Mouse (Mus musculus): ENCODE data around the gene Klhl29. TPM values are rescaled to one million over a fixed set of nuclear protein-coding genes. Genes with fewer than 3 reads are reported as not detected.

Gene Klhl29
- total RNA-seq, 1 experiment = 0.22 TPM

DNA sequence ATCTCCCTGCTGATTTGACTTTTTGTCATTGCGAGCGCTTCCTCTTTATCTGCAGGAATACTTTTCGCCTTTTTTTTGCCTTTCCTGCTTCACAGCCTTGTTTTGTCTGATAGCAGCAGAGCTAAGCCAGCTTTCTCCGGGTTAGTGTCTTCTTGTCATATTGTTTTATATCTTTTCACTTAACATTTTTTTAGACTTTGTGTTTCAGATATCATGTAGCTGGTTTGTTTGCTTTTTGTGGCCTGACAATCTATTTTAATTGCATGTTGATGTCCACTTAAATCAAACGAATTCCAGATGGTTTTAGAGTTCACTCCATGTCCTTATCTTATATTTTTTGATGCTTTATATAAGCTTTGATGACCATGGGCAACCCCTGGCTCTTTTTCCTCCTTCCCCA lies 21.9 kb upstream of the Klhl29 start:
- H3K4me3 ChIP-seq (ENCODE audit: insufficient read depth in 1 of 2, low read depth in 1 of 2, low read length in 2 of 2, poor library complexity in 1 of 2, severe bottlenecking in 1 of 2) = no peak overlapping the region
- no peak for DNase-seq (ENCODE audit: low read depth, low spot score)

DNA sequence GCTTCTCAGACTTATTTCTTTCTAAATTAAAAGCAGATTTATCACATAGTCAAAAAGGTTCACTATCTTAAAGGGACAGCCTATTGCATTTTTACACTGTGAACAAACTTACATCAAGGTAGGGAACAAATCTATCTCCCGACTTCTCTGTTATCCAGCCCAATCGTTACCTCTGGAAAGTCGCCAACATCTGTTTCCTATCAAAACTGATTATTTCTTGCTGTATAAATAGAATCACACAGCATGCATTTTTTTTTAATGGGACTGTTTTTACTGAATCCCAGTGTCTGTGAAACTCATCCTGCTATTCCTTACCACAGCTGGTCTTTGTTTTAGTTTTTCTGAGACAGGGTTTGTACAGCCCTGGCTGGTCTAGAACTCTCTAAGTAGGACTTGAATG lies 19.7 kb upstream of the Klhl29 start:
- TF ChIP-seq HCFC1 (IDR thresholded peaks at IDR 0.05; ENCODE audit: borderline replicate concordance, insufficient read depth, low read length) = no peak
- TF ChIP-seq CHD2 (IDR thresholded peaks at IDR 0.05; ENCODE audit: low read depth, low read length) = no peak
- TF ChIP-seq ZNF384 (IDR thresholded peaks at IDR 0.05; ENCODE audit: low read depth, low read length) = no peak
- TF ChIP-seq ZC3H11A (IDR thresholded peaks at IDR 0.05; ENCODE audit: borderline replicate concordance, low read depth, low read length) = no peak
- no peak for TF ChIP-seq MAFK (IDR thresholded peaks at IDR 0.05; ENCODE audit: insufficient read depth, low read depth, low read length)
- no peaks in the 10 kb centered on the region for H3K36me3 ChIP-seq (ENCODE audit: control insufficient read depth, insufficient read depth, low read length, poor library complexity, severe bottlenecking)
- H3K4me1 ChIP-seq (ENCODE audit: control insufficient read depth in 2 of 2, insufficient read depth in 2 of 2, low read length in 2 of 2, poor library complexity in 1 of 2) = no peaks in the 10 kb centered on the region
- H3K9me3 ChIP-seq (ENCODE audit: control insufficient read depth, insufficient read depth, low read depth, low read length) = no peaks in the 10 kb centered on the region
- DNase-seq (ENCODE audit: low read depth, low spot score) = no peak
- no peak overlapping the region for H3K9ac ChIP-seq (ENCODE audit: insufficient read depth, low read depth, low read length, poor library complexity, severe bottlenecking)
- no peak overlapping the region for H3K4me3 ChIP-seq (ENCODE audit: insufficient read depth in 1 of 2, low read depth in 1 of 2, low read length in 2 of 2, poor library complexity in 1 of 2, severe bottlenecking in 1 of 2)
- in situ Hi-C loops (cut with MboI; ENCODE audit: low sequenced_read_pairs in 2 of 2, unreplicated experiment in 2 of 2) = no loop called here
- H3K27ac ChIP-seq (ENCODE audit: insufficient read depth, low read depth, low read length, poor library complexity, severe bottlenecking) = no peak overlapping the region

More for the DNA sequence above, 21.9 kb upstream of the Klhl29 start:
- Histone ChIP-seq H3K27ac (ENCODE audit: insufficient read depth, low read depth, low read length, poor library complexity, severe bottlenecking) (no peak overlapping the region), H3K36me3 (ENCODE audit: control insufficient read depth, insufficient read depth, low read length, poor library complexity, severe bottlenecking) (no peaks in the 10 kb centered on the region), H3K4me1 (ENCODE audit: control insufficient read depth in 2 of 2, insufficient read depth in 2 of 2, low read length in 2 of 2, poor library complexity in 1 of 2) (no peaks in the 10 kb centered on the region), H3K9me3 (ENCODE audit: control insufficient read depth, insufficient read depth, low read depth, low read length) (no peaks in the 10 kb centered on the region), H3K9ac (ENCODE audit: insufficient read depth, low read depth, low read length, poor library complexity, severe bottlenecking) (no peak overlapping the region)
- in situ Hi-C loops (cut with MboI; ENCODE audit: low sequenced_read_pairs in 2 of 2, unreplicated experiment in 2 of 2) = no loop called here
- TF ChIP-seq CHD2 (IDR thresholded peaks at IDR 0.05; ENCODE audit: low read depth, low read length) (no peak), HCFC1 (IDR thresholded peaks at IDR 0.05; ENCODE audit: borderline replicate concordance, insufficient read depth, low read length) (no peak), ZC3H11A (IDR thresholded peaks at IDR 0.05; ENCODE audit: borderline replicate concordance, low read depth, low read length) (no peak), ZNF384 (IDR thresholded peaks at IDR 0.05; ENCODE audit: low read depth, low read length) (no peak), MAFK (IDR thresholded peaks at IDR 0.05; ENCODE audit: insufficient read depth, low read depth, low read length) (no peak)

DNA sequence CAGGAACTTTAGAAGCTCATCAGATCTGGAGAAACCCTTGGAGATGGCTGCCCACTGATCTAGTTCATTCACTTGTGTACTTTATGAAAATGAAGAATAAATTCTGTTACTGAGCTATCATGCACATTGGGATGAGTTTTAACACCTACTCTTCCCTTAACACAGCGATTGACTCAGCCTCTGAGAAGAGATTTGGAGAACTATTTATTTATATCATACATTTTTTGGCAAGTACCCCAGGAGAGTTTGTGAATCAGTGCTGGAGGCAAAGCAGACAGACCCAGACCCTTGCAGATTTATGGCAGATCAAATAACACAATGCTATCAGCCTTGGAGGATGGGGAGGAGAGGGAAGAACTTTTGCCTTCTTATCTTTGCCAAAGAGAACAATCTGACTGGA lies 11.6 kb upstream of the Klhl29 start:
- TF ChIP-seq ZNF384 (IDR thresholded peaks at IDR 0.05; ENCODE audit: low read depth, low read length) (no peak), ZC3H11A (IDR thresholded peaks at IDR 0.05; ENCODE audit: borderline replicate concordance, low read depth, low read length) (no peak), MAFK (IDR thresholded peaks at IDR 0.05; ENCODE audit: insufficient read depth, low read depth, low read length) (no peak), CHD2 (IDR thresholded peaks at IDR 0.05; ENCODE audit: low read depth, low read length) (no peak)
- no peaks in the 10 kb centered on the region for H3K36me3 ChIP-seq (ENCODE audit: control insufficient read depth, insufficient read depth, low read length, poor library complexity, severe bottlenecking)
- H3K27ac ChIP-seq (ENCODE audit: insufficient read depth, low read depth, low read length, poor library complexity, severe bottlenecking) = no peak overlapping the region
- H3K4me3 ChIP-seq (ENCODE audit: insufficient read depth in 1 of 2, low read depth in 1 of 2, low read length in 2 of 2, poor library complexity in 1 of 2, severe bottlenecking in 1 of 2) = no peak overlapping the region
- H3K9ac ChIP-seq (ENCODE audit: insufficient read depth, low read depth, low read length, poor library complexity, severe bottlenecking) = no peak overlapping the region
- no peaks in the 10 kb centered on the region for H3K9me3 ChIP-seq (ENCODE audit: control insufficient read depth, insufficient read depth, low read depth, low read length)
- H3K4me1 ChIP-seq (ENCODE audit: control insufficient read depth in 2 of 2, insufficient read depth in 2 of 2, low read length in 2 of 2, poor library complexity in 1 of 2) = no peaks in the 10 kb centered on the region
- no peak for DNase-seq (ENCODE audit: low read depth, low spot score)
- in situ Hi-C loops (cut with MboI; ENCODE audit: low sequenced_read_pairs in 2 of 2, unreplicated experiment in 2 of 2) = no loop called here

DNA sequence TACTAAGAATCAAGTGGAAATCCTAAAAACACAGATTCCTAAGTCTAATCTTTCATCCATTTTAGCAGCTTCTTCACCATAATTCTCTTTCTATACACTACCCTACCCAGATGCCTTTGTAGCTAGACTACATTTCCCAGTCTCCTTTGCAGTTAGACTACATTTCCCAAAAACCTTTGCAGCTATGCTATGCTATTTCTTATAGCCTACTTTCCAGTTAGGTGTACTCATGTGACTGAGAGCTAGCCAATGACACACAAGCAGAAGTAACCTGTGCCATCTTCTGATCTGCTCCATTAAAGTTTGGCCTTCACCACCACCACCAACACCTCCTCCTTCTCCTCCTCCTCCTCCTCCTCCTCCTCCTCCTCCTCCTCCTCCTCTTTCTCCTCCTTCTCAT lies 11.2 kb upstream of the Klhl29 start:
- H3K36me3 ChIP-seq (ENCODE audit: control insufficient read depth, insufficient read depth, low read length, poor library complexity, severe bottlenecking) = no peaks in the 10 kb centered on the region
- H3K4me1 ChIP-seq (ENCODE audit: control insufficient read depth in 2 of 2, insufficient read depth in 2 of 2, low read length in 2 of 2, poor library complexity in 1 of 2) = no peaks in the 10 kb centered on the region
- DNase-seq (ENCODE audit: low read depth, low spot score) = no peak
- in situ Hi-C loops (cut with MboI; ENCODE audit: low sequenced_read_pairs in 2 of 2, unreplicated experiment in 2 of 2) = no loop called here
- no peak overlapping the region for H3K9ac ChIP-seq (ENCODE audit: insufficient read depth, low read depth, low read length, poor library complexity, severe bottlenecking)
- TF ChIP-seq MAFK (IDR thresholded peaks at IDR 0.05; ENCODE audit: insufficient read depth, low read depth, low read length) = no peak
- peak; percentile 85 for TF ChIP-seq HCFC1 (IDR thresholded peaks at IDR 0.05; ENCODE audit: borderline replicate concordance, insufficient read depth, low read length)
- no peak for TF ChIP-seq ZC3H11A (IDR thresholded peaks at IDR 0.05; ENCODE audit: borderline replicate concordance, low read depth, low read length)
- H3K4me3 ChIP-seq (ENCODE audit: insufficient read depth in 1 of 2, low read depth in 1 of 2, low read length in 2 of 2, poor library complexity in 1 of 2, severe bottlenecking in 1 of 2) = no peak overlapping the region
- no peaks in the 10 kb centered on the region for H3K9me3 ChIP-seq (ENCODE audit: control insufficient read depth, insufficient read depth, low read depth, low read length)
- no peak overlapping the region for H3K27ac ChIP-seq (ENCODE audit: insufficient read depth, low read depth, low read length, poor library complexity, severe bottlenecking)

DNA sequence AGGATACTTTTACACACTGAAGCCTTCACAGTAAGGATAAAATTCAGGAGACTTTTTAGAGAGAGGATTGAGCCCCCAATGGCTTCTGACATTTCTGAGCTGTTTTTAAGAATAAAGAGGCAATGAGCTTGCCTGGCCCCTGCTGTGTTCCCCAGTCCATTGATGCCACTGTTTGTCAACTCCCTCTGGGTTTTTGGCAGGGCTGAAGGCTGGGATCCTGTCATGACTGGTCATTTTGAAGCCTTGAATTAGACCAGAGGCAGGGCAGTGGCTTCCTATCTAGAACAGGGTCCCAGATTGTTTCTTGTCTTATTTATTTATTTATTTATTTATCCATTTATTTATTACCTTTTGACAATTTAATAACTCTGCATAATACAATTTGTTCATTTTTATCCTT lies 6.2 kb upstream of the Klhl29 start:
- in situ Hi-C loops (cut with MboI; ENCODE audit: low sequenced_read_pairs in 2 of 2, unreplicated experiment in 2 of 2) = no loop called here
- no peaks in the 10 kb centered on the region for H3K9me3 ChIP-seq (ENCODE audit: control insufficient read depth, insufficient read depth, low read depth, low read length)
- TF ChIP-seq MAFK (IDR thresholded peaks at IDR 0.05; ENCODE audit: insufficient read depth, low read depth, low read length) = no peak
- TF ChIP-seq HCFC1 (IDR thresholded peaks at IDR 0.05; ENCODE audit: borderline replicate concordance, insufficient read depth, low read length) = no peak
- DNase-seq (ENCODE audit: low read depth, low spot score) = no peak
- no peak overlapping the region for H3K4me3 ChIP-seq (ENCODE audit: insufficient read depth in 1 of 2, low read depth in 1 of 2, low read length in 2 of 2, poor library complexity in 1 of 2, severe bottlenecking in 1 of 2)
- no peak overlapping the region for H3K9ac ChIP-seq (ENCODE audit: insufficient read depth, low read depth, low read length, poor library complexity, severe bottlenecking)
- no peak overlapping the region for H3K27ac ChIP-seq (ENCODE audit: insufficient read depth, low read depth, low read length, poor library complexity, severe bottlenecking)
- no peaks in the 10 kb centered on the region for H3K4me1 ChIP-seq (ENCODE audit: control insufficient read depth in 2 of 2, insufficient read depth in 2 of 2, low read length in 2 of 2, poor library complexity in 1 of 2)
- no peaks in the 10 kb centered on the region for H3K36me3 ChIP-seq (ENCODE audit: control insufficient read depth, insufficient read depth, low read length, poor library complexity, severe bottlenecking)

Data from ES-E14 (cell line).